Mouse (Mus musculus) cerebellum, adult 9-10 months (tissue): ENCODE results near the gene C2cd5.
A peak's percentile ranks its signal among the peaks of the same experiment; 100 is the strongest.
"Not testable (repeated sequence)": the region's sequence is repeated elsewhere in the genome, so short reads cannot be mapped to it uniquely, and the experiment has no call there.

Source experiments
- DNase-seq: peaks from one replicate; pipeline ENCODE4 v3.0.0; 2022

C2cd5 gene

DNA sequence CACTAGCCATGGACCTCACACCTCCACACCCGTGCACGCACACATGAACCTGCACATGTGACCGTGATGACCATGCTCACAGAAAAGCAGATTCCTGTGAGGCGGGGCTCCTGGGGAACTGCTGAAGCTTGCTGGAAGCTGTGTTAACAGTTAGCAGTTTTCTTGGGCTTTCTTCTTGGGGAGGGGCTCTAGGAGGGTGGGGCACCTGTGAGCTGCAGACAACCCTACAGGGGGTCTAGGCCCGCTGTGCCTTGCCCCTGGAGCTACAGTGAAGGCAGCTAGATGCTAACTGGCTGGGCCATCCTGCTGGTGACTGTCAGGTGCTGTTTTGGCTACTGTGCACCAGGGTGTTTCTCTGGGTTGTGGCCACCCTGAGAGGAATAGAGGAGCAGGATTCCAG is 91.1 kb downstream of the C2cd5 start:
- DNase-seq = no peak

DNA sequence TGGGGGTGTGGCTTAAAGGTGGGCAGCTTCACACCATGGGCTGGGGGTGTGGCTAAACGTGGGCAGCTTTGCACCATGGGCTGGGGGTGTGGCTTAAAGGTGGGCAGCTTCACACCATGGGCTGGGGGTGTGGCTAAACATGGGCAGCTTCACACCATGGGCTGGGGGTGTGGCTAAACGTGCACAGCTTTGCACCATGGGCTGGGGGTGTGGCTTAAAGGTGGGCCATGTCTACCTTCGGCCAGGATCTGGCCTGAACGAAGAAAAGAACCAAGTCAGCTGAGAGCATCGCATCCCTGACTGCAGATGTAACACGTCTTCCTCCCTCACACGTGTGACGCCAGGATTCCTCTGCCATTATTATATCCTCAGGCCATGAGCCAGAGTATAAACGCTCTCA is 94.7 kb downstream of the C2cd5 start:
- DNase-seq = not testable (repeated sequence)

DNA sequence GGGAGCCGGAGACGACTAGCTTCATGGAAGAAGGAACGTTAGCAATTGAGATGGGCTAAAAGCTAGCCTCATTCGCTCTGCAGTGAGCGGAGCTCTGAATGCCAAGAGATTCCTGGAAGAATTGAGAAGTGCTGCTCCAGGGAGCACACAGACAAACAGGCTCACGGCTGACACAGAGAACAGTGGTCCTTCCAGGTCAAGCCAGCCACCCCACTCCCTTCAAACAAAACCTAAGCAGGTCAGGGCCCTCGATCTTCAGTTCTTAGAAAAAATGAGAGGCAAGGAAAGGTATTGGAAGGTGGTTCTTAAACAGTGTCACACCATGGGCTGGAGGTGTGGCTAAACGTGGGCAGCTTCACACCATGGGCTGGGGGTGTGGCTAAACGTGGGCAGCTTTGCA is 95.1 kb downstream of the C2cd5 start:
- DNase-seq = no peak

DNA sequence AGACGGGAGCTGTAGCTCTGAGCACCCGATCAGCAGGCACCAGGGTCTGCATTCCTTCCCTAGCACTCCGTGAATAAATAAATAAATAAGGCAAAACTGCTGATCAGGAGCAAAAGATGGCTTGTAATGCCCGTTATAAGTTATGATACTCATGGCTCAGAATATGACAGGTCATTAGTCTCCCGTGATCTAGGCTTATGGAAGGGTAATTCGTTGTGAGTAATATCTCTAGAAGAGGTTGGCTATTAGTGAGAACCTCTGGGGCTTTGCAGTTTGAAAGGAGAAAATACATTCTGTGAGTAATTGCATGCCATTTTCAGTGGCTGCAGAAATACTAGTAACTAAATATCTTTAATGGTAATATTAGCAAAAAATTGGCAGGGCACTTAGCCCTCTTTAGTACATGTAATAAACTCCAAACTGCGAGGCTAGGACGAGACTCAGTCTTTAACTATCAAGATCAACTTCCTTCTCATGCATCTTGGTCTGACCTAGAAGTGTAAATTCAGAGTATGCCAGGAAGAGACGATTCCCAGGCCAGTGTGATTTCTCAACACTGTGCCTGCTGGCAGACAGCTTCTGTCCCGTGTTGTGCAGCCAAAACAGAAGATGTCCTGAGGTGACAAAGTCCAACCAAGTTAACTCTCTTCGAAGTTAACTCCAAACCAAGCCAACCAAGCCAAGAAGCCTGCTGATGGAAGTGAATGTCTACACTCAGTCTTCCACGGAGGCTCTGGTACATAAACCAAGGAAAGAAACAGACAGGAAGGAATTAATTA is 101.5 kb downstream of the C2cd5 start:
- no peak for DNase-seq

DNA sequence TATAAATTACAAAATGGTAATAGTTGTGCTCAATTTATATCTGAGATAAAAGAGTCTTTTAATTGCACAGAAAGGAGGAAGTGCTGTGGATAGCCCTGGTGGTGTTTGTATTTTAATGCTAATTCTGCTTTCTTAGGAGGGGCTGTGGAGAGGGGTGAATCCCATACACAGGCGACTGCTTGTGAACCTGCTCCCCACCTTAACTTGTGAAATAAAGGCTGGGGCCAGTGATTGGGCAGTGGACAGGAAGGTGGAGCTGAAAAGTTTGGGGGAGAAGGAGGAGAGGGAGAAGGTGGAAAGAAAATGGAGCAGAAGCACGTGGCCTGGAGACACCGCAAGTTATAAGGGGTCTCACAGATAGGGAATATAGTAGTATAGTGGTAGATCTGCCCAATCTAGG is 103.1 kb downstream of the C2cd5 start:
- DNase-seq = no peak

DNA sequence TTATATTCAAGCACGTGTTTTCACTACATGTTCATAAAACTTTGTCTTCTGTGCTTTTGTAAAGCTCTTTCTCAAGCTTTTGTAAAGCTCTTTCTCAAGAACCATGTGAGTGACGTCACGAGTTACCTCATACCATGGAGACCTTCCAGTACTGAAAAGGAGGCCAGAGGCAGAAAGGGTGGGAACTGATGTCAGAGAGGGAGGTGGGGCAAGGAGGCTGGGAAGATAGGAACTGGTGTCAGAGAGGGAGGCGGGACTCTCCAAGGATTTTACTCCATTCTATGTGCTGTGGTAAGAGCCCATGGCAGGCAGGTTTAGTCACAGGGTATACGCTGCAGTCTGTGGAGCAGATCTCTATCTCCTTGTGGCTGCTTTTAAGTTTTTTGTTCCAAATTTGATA is 104.4 kb downstream of the C2cd5 start:
- no peak for DNase-seq

DNA sequence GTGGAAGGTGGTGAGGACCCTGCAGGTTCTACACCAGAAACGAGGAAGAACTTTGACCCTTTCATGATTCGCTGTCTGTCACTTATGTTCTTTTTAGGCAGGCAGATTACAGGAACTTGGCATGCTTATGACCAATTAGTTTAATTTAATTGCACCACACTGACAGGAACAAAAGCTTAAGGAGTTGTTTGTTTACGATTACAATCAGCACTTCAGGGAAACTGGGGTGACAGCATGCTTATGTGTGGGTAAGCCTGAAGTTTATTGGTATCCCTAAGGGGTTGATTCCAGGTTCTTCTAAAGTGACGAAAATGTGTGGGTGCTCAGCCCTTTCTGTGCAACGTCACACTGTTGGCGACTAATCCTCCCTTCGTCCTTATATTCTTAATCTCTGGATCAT is 105.1 kb downstream of the C2cd5 start:
- no peak for DNase-seq

DNA sequence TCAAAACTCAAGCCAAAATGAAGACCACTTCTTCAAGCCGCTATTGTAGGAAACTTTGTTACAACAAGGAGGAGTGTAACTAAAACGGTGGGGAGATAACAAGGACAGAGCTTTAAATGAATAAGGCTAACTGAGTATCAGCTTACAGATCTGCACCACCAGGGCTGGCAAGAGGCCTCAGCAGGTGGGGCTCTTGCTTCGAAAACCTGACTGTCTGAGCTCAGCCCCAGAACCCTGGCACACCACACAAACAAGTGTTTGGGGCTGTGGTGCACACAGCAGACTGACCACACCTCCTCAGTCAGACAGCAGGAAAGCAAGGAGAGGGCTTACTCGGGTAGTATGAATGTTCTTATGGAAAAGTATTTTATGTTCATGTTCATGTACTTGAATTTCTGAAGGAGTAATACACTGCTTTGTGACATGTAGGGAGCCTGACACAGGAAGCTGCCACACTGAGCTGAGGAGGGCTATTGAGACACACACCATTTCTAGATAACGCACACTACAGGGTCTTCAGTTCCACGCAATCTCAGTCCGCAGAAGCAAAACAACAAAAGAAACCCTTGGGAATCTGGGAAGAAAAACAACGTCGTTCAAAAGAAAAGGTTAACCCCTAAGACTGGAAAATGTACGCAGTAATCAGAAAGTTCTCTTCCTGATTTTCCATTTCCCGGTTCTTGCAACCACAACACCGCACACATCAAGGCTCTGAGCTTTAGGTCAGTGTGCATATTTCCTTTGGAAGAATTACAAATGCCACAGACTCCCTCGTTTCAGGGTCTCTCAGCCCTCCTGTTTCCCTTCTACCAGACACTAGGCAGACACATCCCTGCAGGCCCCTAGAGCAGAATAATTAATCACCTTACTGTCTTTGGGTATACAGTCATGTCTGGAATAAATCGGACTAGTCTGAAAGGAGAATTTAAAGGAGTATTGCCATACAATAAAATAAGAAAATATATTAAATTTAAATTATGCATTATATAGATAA is 105.9 kb downstream of the C2cd5 start:
- no peak for DNase-seq

DNA sequence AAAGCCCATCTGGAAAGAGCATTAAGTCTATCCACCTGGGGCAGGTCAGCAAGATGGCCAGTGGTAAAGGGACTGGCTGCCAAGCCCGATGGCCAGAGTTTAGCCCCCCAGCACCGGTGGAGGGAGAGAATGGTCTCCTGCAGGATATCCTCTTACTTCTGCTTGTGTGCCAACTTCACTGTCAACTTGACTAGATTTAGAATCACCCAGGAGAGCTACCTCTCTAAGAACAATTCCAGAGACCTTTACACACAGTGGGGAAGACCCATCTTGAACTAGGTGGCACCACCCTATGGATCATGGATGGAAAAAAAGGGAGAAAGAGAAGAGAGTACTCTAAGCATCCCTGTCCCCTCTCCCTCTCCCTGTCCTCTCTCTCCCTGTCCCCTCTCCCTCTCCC is 107.0 kb downstream of the C2cd5 start:
- DNase-seq = no peak

DNA sequence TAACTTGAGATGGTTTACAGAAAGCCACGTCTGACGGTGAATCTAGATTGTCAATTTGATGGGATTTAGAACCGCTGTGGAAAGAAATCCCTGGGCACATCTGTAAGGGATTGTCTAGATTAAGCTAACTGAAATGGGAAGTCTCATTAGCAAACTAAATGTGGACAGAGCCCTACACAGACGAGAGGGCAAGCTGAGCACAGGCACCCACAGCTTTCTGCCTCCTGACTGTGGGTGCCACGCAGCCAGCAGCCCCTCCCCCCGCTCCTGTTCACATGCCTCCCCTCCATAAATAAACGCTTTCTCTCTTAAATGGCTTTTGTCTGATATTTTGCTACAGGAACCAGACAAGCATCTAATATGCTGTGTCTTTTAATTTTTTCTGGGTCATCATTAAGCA is 107.8 kb downstream of the C2cd5 start:
- no peak for DNase-seq

DNA sequence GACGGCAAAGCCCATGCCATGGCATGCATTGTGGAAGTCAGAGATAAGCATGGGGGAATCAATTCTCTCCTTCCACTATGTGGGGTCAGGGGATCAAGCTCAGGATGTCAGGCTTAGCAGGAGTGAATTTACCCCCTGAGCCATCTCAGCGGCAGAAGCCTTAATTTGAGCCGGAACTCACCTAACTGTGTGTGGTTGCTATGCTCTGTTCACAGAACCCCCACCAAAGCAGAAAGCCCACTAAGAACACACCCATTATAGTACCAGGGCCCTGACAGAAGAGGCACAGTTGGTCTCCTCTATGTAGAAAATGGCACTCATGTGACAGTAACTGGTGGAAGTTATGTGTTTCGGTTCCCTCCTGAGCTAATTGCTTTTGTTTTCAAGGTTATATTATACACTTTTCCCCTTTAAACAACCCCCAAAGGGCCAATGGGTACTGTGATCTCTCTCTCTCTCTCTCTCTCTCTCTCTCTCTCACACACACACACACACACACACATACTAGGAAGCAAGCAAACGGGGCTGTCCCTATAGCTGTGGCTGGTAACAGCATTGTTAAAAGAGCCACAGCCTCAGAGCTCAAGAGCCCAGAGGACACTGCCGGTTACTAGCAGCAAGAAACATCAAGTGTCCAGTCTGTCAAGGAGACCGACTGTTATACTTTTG is 108.4 kb downstream of the C2cd5 start:
- no peak for DNase-seq

DNA sequence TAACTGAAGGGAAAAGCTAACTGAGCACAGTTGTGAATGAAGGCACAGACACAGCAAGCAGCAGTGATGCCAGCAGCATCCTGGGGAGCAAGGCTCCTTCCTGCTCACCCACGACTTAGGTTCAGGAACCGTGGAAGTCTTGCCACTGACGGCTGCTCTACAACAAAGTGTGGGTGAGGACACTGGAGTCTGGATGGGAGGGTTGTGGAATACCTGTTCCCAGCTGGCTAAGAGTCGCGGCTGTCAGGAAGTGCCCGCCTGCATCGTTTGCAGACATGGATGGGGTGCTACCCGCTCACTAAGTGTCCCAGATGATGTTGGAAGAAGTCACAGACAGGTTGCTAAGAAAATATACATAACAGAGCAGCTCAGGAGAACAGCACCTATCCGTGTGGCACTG is 109.4 kb downstream of the C2cd5 start:
- no peak for DNase-seq

DNA sequence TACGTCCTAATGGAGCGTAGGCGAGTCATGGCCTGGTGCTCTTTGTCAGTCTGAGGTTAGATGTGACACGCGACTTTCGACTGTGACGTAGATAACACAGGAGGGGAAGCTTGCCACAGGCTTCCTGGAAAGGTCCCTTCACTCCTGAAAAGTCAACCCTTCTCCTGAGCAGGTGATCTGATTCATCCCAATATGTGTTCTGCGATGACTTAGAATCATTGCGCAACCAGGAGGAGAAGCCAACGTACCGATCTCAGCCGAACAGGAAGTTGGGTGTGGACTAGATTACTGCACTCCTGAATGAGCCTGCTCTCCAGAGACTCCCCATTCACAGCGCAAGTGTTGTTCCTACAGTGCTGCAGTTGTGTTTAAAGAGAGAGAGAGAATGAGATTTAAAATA is 110.4 kb downstream of the C2cd5 start:
- DNase-seq = no peak

DNA sequence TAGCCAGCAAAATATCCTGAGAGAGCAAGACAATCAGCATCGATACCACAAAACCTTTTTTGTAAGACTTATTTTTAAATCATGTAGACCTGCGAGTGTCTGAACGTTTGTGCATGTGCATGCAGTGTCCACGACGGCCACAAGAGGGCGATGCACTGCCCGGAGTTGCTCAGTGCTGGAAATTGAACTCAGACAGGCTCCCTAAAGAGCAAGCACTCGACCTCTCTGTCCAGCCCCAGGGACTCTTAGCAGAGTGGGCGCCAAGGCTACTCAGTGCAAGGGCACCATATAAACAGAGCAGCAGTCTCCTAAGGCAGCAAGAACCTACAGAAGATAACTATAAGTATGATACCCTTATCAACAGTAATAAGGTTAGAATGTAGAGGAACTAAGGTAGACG is 111.2 kb downstream of the C2cd5 start:
- DNase-seq = peak; percentile 51

DNA sequence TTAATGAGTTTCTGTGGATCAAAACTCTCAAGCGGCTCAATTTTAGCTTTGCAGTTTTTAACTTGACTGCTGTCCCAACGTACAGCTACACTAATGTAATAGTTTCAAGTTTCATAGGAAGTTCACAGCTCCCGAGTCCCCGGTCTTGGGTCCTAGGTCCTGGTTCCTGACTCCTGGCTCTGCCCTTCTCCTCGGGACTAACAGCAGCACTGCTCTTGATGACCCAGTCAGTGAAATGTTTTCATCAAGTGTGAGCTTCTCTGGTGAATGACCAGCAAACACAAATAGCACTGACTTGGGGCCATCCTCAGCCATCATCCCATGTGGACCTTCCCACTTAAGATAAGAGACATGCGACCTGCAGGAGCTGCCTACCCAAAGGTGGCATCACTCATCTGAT is 111.7 kb downstream of the C2cd5 start:
- no peak for DNase-seq

DNA sequence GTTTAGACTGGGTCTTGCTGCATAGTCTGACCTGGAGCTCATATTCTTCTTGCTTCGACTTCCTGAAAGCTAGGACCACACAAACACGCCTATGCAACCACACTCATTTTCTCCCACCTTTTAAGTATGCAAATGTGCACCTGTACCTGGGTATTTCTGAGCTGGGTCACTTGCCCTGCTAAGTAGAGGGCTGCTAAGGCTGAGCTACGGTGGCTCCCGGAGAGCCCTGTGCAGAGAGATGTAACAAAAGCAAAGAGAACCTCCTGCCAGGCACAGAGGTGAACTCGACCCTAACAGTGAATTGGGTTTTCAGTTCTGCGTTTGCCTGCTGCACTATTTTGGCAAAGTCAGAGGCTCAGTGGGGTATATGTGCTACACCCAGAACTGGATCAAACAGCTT is 112.3 kb downstream of the C2cd5 start:
- no peak for DNase-seq

DNA sequence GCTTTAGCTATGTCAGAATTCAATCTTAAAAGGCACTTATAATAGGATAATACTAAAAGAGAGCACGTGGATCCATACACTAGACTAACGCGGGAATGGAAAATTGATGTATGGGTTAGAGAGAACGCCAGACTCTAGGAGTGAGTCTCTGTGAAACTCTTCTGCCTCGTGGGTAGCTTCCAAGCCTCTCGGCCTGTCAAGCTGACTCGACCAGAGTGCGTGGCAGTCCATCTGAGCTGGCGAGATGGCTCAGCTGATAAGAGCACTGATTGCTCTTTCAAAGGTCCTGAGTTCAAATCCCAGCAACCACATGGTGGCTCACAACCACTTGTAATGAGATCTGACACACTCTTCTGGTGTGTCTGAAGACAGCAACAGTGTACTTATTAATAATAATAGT is 113.2 kb downstream of the C2cd5 start:
- not testable (repeated sequence) for DNase-seq

DNA sequence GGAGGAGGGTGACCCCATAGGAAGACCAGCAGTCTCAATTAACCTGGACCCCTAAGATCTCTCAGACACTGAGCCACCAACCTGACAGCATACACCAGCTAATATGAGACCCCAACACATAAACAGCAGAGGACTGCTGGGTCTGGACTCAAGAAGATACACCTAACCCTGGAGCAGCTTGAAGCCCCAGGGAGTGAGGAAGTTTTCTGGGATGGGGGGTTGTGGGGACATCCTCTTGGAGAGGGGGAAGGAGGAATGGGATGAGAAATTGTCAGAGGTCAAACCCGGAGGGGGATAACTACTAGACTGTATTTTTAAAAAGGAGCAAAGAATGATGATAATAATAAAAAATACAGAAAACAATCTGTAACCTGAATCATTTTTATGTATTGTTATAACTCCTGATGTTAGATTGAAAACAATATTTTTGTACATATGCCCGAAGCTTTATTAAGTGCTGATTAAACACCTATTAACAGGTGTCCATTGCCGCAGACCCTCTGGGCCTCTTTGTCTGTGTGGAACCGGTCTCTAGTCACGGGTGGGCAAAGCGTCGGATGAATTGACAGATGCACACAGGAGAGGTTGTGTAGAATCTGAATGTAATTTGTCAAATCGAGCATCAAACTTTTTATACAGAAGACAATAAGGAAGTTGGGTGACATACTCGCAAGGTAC is 114.2 kb downstream of the C2cd5 start:
- not testable (repeated sequence) for DNase-seq

DNA sequence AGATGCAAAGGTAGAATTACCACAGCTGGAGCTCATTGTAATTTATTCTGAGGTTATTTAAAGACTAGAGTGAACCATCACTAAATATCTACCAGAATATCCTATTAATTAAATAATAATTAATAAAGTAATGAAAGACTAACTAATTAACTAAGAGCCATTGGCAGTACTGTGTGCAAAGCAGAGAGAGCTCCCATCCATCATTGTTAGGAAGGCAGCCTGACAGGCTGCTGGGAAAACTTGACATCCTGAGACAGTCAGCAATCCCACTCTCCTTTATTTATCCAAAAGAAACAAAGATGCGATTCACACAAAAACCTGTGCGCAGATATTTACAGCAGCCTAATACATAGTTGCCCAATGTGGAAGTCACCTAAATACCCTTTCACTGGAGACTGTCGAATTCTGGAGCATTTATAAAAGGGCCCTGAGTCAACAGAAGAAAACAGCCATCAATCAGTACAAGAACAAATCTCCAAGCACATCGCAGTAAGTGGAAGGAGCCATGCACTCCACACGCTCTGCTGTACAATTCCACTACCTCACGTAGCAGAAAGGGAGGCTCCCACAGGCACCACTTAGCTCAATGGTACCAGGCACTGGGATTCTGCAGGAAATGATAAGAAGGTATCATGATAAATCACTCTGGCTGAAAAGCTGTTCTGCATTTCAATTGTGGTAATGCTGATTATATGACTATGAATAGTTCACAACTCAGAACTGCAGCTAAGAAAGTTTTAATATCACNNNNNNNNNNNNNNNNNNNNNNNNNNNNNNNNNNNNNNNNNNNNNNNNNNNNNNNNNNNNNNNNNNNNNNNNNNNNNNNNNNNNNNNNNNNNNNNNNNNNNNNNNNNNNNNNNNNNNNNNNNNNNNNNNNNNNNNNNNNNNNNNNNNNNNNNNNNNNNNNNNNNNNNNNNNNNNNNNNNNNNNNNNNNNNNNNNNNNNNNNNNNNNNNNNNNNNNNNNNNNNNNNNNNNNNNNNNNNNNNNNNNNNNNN is 120.0 kb downstream of the C2cd5 start:
- DNase-seq = no peak

DNA sequence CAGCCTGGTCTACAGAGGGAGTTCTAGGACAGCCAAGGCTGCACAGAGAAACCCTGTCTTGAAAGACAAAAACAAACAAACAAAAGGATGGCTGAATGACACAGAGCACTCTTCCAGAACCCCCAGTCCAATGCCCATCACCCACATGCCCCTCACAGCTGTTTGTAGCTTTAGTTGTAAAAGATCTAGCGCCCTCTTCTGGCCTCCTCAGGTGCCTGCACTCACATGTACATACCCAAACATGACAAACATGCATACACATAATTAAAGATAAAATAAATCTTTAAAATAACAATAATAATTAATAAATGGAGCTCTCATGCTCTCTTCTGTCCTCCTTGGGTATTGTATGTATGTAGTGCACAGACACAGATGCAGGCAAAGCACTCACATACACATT is 122.7 kb downstream of the C2cd5 start:
- DNase-seq = no peak

DNA sequence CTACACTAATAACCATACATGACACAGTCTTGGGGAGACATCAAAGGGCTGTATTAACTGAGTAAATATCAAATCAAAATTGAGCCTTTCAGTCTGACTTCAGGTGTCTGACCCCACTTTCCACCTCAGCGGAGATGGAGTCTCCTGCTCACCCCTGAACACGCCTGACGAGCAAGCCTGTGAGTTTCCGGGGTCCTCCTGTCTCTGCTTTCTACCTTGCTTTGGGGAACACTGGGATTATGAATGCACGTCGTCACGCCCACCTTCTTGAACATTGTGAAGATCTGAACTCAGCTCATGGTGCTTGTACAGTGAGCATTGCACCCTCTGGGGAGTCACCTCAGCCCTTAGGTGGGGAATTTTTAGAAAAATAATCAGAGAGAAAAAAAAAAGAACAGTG is 126.7 kb downstream of the C2cd5 start:
- no peak for DNase-seq

DNA sequence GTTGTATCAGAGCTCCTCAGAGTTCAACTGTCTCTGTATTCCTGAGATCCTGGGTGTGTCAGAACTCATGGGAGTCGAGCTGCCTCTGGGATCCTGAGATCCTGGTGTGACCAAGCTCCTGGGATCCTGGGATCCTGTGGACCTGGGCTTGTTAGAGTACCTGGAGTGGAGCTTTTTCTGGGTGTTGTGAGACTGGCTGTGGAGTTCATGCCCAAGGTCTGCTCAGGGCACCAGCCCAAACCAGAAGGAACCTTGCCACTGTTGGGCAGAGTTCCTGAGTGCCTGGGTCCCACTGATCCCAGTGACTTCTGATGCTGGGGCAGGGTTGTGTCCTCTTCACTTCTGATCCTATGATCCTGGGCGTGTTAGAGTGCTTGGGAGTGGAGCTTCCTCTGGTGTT is 127.7 kb downstream of the C2cd5 start:
- no peak for DNase-seq
